Mouse (Mus musculus): ENCODE data around the gene Glrp1.

The Glrp1 gene

DNA sequence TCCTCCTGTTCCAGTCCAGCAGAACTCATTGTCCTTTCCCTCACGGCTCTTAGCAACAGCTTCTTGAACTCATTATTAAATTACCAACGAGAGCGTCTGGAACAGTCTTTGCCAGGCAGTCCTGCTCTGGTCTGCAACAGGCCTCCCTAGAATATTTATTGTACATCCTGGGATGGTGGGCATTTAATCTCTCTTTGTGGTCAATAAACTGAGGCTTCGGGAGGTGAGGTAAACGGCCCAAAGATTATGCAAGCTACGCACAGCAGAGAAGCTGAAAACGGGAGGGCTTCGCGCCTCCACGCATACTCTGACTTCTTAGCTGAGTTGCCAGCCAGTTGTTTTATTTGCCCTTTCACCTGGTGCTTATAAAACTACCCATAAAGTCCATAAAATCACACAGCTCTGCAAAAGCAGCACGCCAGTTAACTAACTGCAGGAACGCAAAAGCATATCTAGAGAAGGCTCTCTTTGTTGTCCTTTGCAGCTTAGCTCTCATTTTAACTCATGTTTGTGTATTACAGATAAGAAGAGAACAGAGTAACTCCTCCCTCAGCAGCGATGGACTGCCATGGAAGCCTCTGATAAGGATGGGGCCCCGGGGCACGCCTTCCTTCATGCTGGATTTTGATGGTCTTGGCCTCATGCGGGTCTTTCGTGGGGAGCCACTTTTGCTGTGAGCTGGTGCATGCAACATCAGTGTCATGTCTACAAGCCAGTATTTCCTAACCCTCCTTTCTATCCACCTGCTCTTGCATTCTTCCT lies 18.1 kb downstream of the Glrp1 start:
- peaks cover 25% of the 10 kb centered on the region; the same call in 1 of the 2 replicates for H3K27me3 ChIP-seq (ENCODE audit: insufficient read depth, low read length)
- no peaks in the 10 kb centered on the region for H3K9me3 ChIP-seq (ENCODE audit: low read length)
- H3K4me1 ChIP-seq (replicated peaks; ENCODE audit: low read depth, low read length) = peaks cover 11% of the 10 kb centered on the region; the same call in 1 of the 2 replicates
- no peak overlapping the region for H3K4me3 ChIP-seq (replicated peaks; ENCODE audit: low read length)
- TF ChIP-seq NANOG (IDR thresholded peaks at IDR 0.05; ENCODE audit: borderline replicate concordance, low read length) = no peak
- no peak for TF ChIP-seq CTCF (conservative IDR thresholded peaks at IDR 0.05; ENCODE audit: low read length)
- TF ChIP-seq POU5F1 (IDR thresholded peaks at IDR 0.05; ENCODE audit: borderline replicate concordance, low read length) = no peak
- H3K36me3 ChIP-seq (ENCODE audit: insufficient read depth, low read length) = no peaks in the 10 kb centered on the region

- peak overlapping the region; percentile 43; the same call in 1 of the 2 replicates for H3K4me3 ChIP-seq (replicated peaks; ENCODE audit: low read length)
- H3K36me3 ChIP-seq (ENCODE audit: insufficient read depth, low read length) = no peaks in the 10 kb centered on the region
- H3K9me3 ChIP-seq (ENCODE audit: low read length) = no peaks in the 10 kb centered on the region
- H3K27me3 ChIP-seq (ENCODE audit: insufficient read depth, low read length) = peaks cover 21% of the 10 kb centered on the region; the same call in 1 of the 2 replicates
- peaks cover 11% of the 10 kb centered on the region; the same call in 1 of the 2 replicates for H3K4me1 ChIP-seq (replicated peaks; ENCODE audit: low read depth, low read length)
- TF ChIP-seq CTCF (conservative IDR thresholded peaks at IDR 0.05; ENCODE audit: low read length) (no peak), NANOG (IDR thresholded peaks at IDR 0.05; ENCODE audit: borderline replicate concordance, low read length) (no peak), POU5F1 (IDR thresholded peaks at IDR 0.05; ENCODE audit: borderline replicate concordance, low read length) (no peak)
These were observed 19.7 kb downstream of the Glrp1 start for GRCm38 (mm10) chr1:88490164-88490563.

DNA sequence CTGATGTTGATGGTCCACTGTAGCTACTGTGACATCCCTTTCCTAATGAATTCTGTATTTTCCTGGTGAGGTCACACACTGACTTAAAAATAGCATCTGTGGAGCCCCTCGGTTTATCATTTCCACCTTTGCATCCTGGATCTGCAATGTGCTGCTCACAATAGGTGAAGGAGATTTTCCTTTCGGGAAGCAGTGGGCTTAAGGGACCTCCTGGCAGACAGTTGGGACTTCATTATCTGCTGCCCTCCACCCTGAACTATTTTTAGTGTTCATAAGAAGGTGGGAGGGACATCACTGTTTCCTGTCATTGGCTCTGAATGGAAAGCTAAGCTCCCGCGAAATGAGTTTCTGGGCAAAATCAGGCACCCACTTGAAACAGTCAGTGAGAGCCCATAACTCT lies 20.9 kb downstream of the Glrp1 start:
- Histone ChIP-seq H3K4me3 (replicated peaks; ENCODE audit: low read length) (no peak overlapping the region), H3K27me3 (ENCODE audit: insufficient read depth, low read length) (peaks cover 13% of the 10 kb centered on the region; the same call in 1 of the 2 replicates), H3K4me1 (replicated peaks; ENCODE audit: low read depth, low read length) (peaks cover 11% of the 10 kb centered on the region; the same call in 1 of the 2 replicates), H3K36me3 (ENCODE audit: insufficient read depth, low read length) (no peaks in the 10 kb centered on the region), H3K9me3 (ENCODE audit: low read length) (no peaks in the 10 kb centered on the region)
- TF ChIP-seq POU5F1 (IDR thresholded peaks at IDR 0.05; ENCODE audit: borderline replicate concordance, low read length) = no peak
- no peak for TF ChIP-seq NANOG (IDR thresholded peaks at IDR 0.05; ENCODE audit: borderline replicate concordance, low read length)
- TF ChIP-seq CTCF (conservative IDR thresholded peaks at IDR 0.05; ENCODE audit: low read length) = no peak

- H3K9me3 ChIP-seq (ENCODE audit: low read length) = peaks cover 15% of the 10 kb centered on the region
- H3K27me3 ChIP-seq (ENCODE audit: insufficient read depth, low read length) = peaks cover 5% of the 10 kb centered on the region; the same call in 1 of the 2 replicates
- peaks cover 13% of the 10 kb centered on the region; the same call in 1 of the 2 replicates for H3K4me1 ChIP-seq (replicated peaks; ENCODE audit: low read depth, low read length)
- TF ChIP-seq NANOG (IDR thresholded peaks at IDR 0.05; ENCODE audit: borderline replicate concordance, low read length) = no peak
- TF ChIP-seq POU5F1 (IDR thresholded peaks at IDR 0.05; ENCODE audit: borderline replicate concordance, low read length) = no peak
- no peak for TF ChIP-seq CTCF (conservative IDR thresholded peaks at IDR 0.05; ENCODE audit: low read length)
- H3K4me3 ChIP-seq (replicated peaks; ENCODE audit: low read length) = no peak overlapping the region
- H3K36me3 ChIP-seq (ENCODE audit: insufficient read depth, low read length) = no peaks in the 10 kb centered on the region
These were observed 23.5 kb downstream of the Glrp1 start for GRCm38 (mm10) chr1:88486336-88486735.

DNA sequence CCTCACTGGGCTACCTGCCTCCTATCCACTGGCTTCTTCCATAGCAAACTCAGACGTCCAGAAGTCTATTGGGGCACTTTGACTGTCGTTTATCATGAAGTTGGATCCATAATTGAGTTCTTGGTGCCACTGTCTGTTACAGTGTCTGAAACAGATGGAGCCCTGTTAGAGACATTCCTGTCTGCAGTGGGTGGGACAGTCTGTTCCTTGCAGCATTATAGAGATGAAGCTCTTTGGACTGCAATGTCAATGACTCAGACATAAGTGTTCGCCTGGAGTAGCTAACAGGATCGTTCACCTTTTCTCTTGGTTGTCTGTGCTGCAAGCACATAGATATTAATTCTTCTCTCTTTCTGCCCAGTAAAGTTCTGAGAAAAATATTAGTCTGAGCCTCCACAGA lies 25.8 kb downstream of the Glrp1 start:
- Histone ChIP-seq H3K4me1 (replicated peaks; ENCODE audit: low read depth, low read length) (0 out of 2 replicates have a peak, but pooled peaks cover 4% of the 10 kb centered on the region), H3K27me3 (ENCODE audit: insufficient read depth, low read length) (0 out of 2 replicates have a peak, but pooled peaks cover 5% of the 10 kb centered on the region), H3K9me3 (ENCODE audit: low read length) (peaks cover 15% of the 10 kb centered on the region), H3K4me3 (replicated peaks; ENCODE audit: low read length) (no peak overlapping the region), H3K36me3 (ENCODE audit: insufficient read depth, low read length) (no peaks in the 10 kb centered on the region)
- TF ChIP-seq CTCF (conservative IDR thresholded peaks at IDR 0.05; ENCODE audit: low read length) = no peak
- no peak for TF ChIP-seq NANOG (IDR thresholded peaks at IDR 0.05; ENCODE audit: borderline replicate concordance, low read length)

DNA sequence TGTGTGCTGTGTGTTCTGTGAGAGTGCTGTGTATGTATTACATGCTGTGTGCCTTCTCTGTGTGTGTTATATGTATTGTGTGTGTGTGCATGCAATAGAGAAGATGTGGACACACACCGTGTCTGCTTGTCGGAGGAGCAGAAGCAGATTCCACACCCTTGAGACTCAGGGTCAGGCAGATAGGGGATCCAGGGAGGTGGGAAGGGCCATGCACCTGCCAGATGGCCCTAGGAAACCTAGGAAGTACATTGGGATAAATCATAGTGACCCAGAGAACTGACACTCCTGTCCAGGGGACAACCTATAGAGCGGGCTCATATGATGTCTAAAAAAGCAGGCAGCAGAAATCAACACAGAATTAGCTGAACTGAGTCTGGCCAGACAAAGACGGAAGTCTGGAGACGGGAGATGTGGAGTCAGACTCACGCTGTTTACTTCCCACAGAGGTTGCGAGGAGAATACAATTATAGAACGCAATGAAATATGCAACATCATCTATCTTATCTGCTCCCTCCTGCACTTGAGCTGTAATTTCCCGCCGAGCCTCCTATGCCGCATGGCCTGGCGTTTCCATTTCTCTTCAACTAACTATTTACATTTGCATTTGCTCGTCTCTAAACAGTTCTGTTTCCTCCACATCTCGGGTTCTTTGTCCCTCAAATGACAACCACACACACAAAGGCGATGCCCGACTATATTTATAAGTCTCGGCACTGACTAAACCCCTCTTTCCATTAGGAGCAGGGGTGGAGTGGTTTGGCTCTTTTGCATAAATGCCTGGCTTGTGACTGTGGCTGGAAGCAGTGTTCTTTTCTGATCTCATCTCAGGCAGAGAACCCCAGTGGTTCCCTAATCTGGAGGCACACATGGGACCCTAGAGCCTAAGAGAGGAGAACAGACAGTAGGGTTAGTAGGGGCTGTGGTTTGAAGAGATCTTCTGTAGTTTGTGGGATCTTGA lies 27.4 kb downstream of the Glrp1 start:
- H3K36me3 ChIP-seq (ENCODE audit: insufficient read depth, low read length) = no peaks in the 10 kb centered on the region
- TF ChIP-seq POU5F1 (IDR thresholded peaks at IDR 0.05; ENCODE audit: borderline replicate concordance, low read length) (no peak), NANOG (IDR thresholded peaks at IDR 0.05; ENCODE audit: borderline replicate concordance, low read length) (no peak), CTCF (conservative IDR thresholded peaks at IDR 0.05; ENCODE audit: low read length) (no peak)

GRCm38 (mm10) chr1:88480594-88480993 lies 29.3 kb downstream of the Glrp1 start:
- no peak for TF ChIP-seq NANOG (IDR thresholded peaks at IDR 0.05; ENCODE audit: borderline replicate concordance, low read length)
- TF ChIP-seq CTCF (conservative IDR thresholded peaks at IDR 0.05; ENCODE audit: low read length) = no peak
- Histone ChIP-seq H3K36me3 (ENCODE audit: insufficient read depth, low read length) (no peaks in the 10 kb centered on the region), H3K9me3 (ENCODE audit: low read length) (peaks cover 15% of the 10 kb centered on the region), H3K4me1 (replicated peaks; ENCODE audit: low read depth, low read length) (peaks cover 14% of the 10 kb centered on the region), H3K27me3 (ENCODE audit: insufficient read depth, low read length) (peaks cover 24% of the 10 kb centered on the region), H3K4me3 (replicated peaks; ENCODE audit: low read length) (no peak overlapping the region)

More for the DNA sequence above, 27.4 kb downstream of the Glrp1 start:
- Histone ChIP-seq H3K27me3 (ENCODE audit: insufficient read depth, low read length) (peaks cover 8% of the 10 kb centered on the region; the same call in 1 of the 2 replicates), H3K4me3 (replicated peaks; ENCODE audit: low read length) (no peak overlapping the region), H3K4me1 (replicated peaks; ENCODE audit: low read depth, low read length) (0 out of 2 replicates have a peak, but pooled peaks cover 4% of the 10 kb centered on the region), H3K9me3 (ENCODE audit: low read length) (peaks cover 15% of the 10 kb centered on the region)

DNA sequence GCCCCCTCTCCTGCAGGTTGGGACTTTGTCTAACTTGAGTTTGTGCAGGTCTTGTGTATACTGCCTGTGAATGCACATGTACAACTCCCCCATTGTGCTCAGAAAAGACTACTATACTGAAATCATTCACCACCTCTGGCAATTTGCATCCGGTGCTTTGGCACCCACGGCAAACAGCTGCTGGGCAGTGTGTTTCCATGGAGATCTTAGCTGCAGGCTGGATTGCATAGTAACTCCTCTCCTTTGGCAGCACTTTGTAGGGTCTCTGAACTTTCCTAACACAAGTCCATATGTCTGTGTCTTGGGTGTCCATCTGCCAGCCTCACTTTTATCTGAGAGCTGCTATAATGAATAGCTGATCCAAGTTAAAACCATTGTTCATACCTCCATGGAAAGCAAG lies 31.7 kb downstream of the Glrp1 start:
- peaks cover 13% of the 10 kb centered on the region for H3K9me3 ChIP-seq (ENCODE audit: low read length)
- H3K4me3 ChIP-seq (replicated peaks; ENCODE audit: low read length) = no peak overlapping the region
- TF ChIP-seq NANOG (IDR thresholded peaks at IDR 0.05; ENCODE audit: borderline replicate concordance, low read length) (no peak), POU5F1 (IDR thresholded peaks at IDR 0.05; ENCODE audit: borderline replicate concordance, low read length) (no peak), CTCF (conservative IDR thresholded peaks at IDR 0.05; ENCODE audit: low read length) (no peak)
- H3K27me3 ChIP-seq (ENCODE audit: insufficient read depth, low read length) = peaks cover 30% of the 10 kb centered on the region
- H3K36me3 ChIP-seq (ENCODE audit: insufficient read depth, low read length) = no peaks in the 10 kb centered on the region
- peaks cover 14% of the 10 kb centered on the region for H3K4me1 ChIP-seq (replicated peaks; ENCODE audit: low read depth, low read length)
